Mouse (Mus musculus) left cerebral cortex, postnatal 25 days (tissue): ENCODE results near the gene Coch. TPM values are rescaled to one million over a fixed set of nuclear protein-coding genes. Genes with fewer than 3 reads are reported as not detected.
"Not testable (repeated sequence)": the region's sequence is repeated elsewhere in the genome, so short reads cannot be mapped to it uniquely, and the experiment has no call there.

Experiments used
- DNase-seq, 2 experiments: peaks; one replicate each; pipeline ENCODE4 v3.0.0; 2022; ENCODE audit warnings: low spot score in 2 of 2, mixed read lengths in 1 of 2
- intact Hi-C: fragments of 180-260 bp; cut with DNase I; formaldehyde crosslinking; loops from one replicate; pipeline ENCODE4 v1.15.1; 2025
- total RNA-seq, 2 experiments: library from RNA; stranded (reverse); gene quantifications; 2 replicates each; pipeline ENCODE4 v1.2.3; 2021

Gene Coch
- 10 to 100 TPM; 28.6 to 31.2 TPM for total RNA-seq

DNA sequence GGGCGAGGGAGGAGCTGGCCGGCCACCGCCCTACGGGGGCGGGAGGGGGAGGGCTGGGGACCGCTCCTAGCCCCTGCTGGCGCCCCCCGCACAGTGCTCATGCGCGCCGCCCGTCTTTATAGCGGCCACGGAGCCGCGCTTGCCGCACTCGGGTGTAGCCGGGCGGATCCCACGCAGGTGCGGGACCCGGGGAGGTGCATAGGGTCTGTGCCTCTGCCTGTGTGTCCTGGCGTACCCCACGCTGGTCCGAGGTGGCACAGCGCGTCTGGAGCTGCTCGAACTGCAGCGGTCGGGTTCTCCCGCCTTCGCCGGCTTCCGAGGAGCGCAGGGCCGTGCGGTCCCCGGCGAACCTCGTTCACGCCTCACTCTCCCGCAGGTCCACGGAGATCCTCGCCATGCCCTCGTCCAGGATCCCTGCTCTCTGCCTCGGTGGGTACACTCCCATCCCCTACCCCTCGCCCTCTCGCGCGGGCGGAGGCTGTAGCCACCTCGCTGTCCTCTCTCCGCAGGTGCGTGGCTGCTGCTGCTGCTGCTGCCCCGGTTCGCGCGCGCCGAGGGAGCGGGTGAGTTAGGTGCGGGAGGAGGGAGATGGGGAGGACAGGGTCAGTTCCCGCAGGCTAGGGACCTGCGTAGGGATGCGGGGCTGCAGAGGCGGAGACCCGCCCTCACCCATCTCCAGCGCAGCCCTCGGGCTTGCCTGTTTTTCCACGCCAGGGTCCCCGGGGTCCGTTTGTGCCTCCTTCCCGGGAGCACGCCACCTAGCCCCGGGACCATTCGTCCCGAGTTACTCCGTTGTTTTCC lies at the start of gene Coch:
Gene Coch (plus strand): TSS at position 113 of the 801 bp plus-strand sequence.
- intact Hi-C loops, result loop anchor here (5.0 kb wide), 1 partner anchor 101 kb away; no protein-coding TSS in a partner anchor
- peak in 1 of 2 experiments; percentile 28 for DNase-seq

DNA sequence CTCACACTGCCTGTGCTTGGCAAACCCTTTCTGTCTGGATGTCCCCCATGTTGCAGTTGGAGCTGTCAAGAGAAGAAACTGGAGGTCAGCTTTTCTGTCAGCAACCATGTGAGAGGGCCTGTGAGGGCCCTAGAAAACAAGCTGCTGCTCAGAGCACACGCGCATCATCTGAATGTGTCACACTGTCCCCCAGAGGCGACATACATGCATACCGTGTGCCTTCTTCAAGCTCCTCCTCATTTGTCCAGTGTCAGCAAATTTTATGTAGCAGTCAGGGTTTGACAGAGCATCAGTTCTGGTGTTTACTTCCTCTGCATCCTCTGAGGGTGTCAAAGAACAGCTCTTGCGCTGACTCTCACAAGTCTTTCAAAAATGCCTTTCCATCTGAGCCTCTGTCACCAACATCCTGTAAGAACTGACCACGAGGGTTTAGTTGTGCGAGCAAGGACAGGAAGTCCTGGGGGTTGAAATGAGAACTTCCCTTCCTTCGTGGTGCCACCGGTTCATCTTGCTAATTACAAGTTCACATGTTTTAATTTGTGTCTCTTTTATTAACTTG lies 49.7 kb upstream of the Coch start:
- no peak for DNase-seq
- intact Hi-C loops, result no loop called here

DNA sequence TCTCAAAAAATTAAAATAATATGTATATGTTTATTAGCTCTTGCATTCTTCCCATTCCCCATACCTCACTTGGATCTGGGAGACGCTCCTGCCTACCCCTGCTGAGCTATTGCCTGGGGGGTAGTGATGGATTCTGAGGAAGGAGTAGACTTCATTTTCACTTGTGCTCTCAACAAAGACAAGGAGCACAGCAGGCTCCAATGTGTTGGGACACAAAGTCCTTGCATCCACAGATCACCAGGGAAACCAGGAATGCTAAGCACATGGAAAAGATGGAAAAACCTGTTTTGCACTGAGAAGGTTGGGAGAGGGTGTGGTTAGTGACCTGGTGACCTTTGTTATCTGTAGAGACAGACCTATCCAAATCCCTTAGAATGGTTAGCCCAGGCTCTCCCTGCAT lies 38.1 kb upstream of the Coch start:
- DNase-seq, result no peak
- intact Hi-C loops, result no loop called here

GRCm38 (mm10) chr12:51561416-51561815 lies 31.7 kb upstream of the Coch start:
- intact Hi-C loops, result no loop called here
- no peak for DNase-seq

DNA sequence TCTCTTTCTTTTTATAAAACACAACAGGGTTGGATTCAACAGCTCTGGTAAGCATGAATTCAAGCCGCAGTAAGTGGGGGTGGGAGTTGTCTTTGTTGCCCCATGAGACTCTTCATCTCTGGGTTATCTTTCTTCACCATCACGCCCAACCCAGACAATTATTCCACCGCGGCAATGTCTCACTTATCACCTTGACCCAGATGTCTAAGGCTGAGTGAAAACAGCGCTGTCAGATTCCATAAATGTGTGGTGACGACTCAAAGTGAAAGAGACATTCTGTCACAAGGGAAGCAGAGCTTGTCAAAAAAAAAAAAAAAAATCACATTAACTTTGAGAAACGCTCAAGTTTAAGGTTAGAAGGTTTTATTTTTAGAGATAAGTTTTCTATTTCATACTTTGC lies 25.9 kb upstream of the Coch start:
- DNase-seq, result no peak
- intact Hi-C loops, result no loop called here

GRCm38 (mm10) chr12:51569472-51569871 lies 23.7 kb upstream of the Coch start:
- no peak for DNase-seq
- intact Hi-C loops, result no loop called here

DNA sequence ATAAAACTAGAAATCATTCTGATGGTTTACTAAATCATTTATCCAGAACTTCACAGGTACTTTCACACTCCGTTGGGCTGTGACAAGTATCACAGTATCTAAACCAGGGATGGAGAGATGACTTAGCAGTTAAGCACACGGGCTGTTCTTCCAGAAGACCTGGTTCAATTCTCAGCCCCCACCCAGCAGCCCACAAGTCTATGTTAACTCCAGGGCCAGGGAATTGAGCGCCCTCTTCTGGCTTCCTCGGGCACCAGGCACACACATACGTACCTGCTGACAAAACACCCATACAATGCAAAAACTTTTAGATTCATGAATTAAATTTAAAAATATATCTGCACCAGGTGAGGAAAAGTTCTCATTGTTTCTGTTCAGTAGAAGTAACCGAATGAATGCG lies 23.2 kb upstream of the Coch start:
- no peak for DNase-seq
- intact Hi-C loops, result no loop called here

DNA sequence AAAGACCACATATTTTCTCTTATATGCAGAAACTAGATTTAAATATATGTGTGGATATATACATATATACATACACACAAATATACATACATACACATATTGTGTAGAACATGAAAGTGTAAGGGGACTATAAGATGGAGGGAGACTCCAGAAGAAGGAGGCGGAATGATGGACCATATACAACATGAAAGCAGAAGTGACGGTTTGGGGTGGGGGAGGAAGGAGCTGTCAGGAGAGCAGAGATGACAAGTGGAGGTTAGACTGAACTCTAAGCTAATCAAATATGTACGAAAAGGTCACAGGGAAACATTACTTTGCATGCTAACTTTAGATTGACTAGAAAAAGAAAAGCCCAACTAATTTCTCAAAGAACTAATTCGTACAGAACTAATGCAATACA lies 20.5 kb upstream of the Coch start:
- intact Hi-C loops, result no loop called here
- DNase-seq, result no peak

DNA sequence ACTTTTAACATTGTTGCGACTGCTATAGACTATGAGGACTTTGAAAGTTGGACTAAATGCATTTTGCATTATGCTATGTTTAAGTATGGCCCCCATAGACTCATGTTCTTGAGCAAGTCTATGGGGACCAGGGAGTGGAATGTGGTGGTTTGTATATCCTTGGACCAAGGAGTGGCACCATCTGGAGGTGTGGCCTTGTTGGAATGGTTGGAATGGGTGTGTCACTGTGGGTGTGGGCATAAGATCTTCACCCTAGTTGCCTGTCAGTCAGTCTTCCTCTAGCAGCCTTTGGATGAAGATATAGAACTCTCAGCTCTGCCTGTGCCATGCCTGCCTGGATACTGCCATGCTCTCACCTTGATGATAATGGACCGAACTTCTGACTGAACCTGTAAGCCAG lies 15.3 kb upstream of the Coch start:
- intact Hi-C loops, DNase-seq: not testable (repeated sequence)

- DNase-seq, result no peak
- intact Hi-C loops, result no loop called here
These were observed 3.9 kb upstream of the Coch start for GRCm38 (mm10) chr12:51589263-51589662.

- intact Hi-C loops, result loop anchor here (5.0 kb wide), 1 partner anchor 100 kb away; no protein-coding TSS in a partner anchor
- DNase-seq, result peak in 1 of 2 experiments; percentile 35
These were observed 1.2 kb upstream of the Coch start for GRCm38 (mm10) chr12:51591921-51592320.

- intact Hi-C loops, result loop anchor here (5.0 kb wide), 1 partner anchor 101 kb away; no protein-coding TSS in a partner anchor
- DNase-seq, result no peak
These were observed 283 bp upstream of the Coch start for GRCm38 (mm10) chr12:51592888-51593228.

GRCm38 (mm10) chr12:51594030-51594470 lies 909 bp downstream of the Coch start:
- intact Hi-C loops, result loop anchor here (5.0 kb wide), 1 partner anchor 102 kb away; no protein-coding TSS in a partner anchor
- DNase-seq, result no peak

DNA sequence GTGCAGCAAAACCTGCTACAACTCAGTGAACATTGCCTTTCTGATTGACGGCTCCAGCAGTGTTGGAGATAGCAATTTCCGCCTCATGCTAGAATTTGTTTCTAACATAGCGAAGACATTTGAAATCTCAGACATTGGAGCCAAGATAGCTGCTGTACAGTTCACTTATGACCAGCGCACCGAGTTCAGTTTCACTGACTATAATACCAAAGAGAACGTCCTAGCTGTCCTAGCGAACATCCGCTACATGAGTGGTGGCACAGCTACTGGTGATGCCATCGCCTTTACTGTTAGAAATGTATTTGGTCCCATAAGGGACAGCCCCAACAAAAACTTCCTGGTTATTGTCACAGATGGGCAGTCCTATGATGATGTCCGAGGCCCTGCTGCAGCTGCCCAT lies 10.2 kb downstream of the Coch start:
- intact Hi-C loops, result no loop called here
- DNase-seq, result no peak

DNA sequence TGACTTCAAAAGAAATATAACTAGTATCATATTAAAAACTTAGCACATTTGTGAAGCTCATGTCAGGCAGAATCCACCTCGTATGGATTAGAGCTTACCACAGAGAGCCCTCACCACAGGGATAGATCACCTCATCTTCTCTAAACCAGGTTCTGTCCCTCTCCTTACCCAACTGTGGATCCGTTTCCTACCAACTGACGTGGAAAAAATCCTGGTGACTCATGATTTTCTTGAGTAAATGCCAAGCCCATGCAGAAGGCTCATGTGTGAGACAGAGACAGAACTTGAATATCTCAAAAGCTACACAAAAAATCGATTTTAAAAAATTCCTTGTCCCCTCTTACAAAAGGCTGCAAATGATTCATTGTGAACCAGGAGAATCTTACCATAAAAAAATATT lies 13.0 kb downstream of the Coch start:
- peak in 1 of 2 experiments; percentile 41 for DNase-seq
- intact Hi-C loops, result no loop called here

GRCm38 (mm10) chr12:51612361-51612760 lies 19.2 kb downstream of the Coch start:
- DNase-seq, result no peak
- intact Hi-C loops, result no loop called here

- DNase-seq, result no peak
- intact Hi-C loops, result loop anchor here (5.0 kb wide), 1 partner anchor 218 kb away; no protein-coding TSS in a partner anchor
These were observed 27.4 kb downstream of the Coch start for GRCm38 (mm10) chr12:51620572-51620971.

GRCm38 (mm10) chr12:51621161-51621560 lies 28.0 kb downstream of the Coch start:
- intact Hi-C loops, result loop anchor here (5.0 kb wide), 1 partner anchor 219 kb away; no protein-coding TSS in a partner anchor
- DNase-seq, result no peak

DNA sequence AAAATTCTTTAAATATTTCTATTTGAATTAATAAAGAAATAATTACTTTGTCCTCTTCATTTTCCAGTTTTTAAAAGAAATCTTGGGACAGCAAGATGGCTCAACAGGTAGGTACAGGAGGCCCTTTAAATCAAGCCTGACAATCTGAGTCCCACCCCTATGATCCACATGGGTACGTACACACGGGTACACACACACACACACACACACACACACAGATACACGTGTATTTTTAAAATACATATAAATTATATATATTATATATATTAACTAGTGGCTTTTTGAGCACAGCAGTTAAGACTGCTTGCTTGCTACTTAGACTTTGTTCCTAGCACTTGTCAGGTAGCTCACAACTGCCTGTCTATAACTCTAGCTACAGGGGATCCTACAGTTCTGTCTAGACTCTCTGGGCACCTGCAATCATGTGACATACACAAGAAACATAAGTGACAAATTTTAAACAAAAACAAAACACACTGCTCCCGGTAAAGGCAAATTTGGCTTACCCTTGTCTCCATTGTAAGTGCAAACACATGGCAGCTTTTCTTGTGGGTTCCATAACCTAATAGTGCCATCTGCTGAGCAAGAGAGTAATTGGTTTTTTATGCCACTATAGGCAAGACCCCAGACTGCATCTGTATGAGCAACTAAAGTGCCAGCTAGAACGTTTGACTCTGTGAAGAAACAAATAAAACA lies 29.7 kb downstream of the Coch start:
- DNase-seq, result peak in 1 of 2 experiments; percentile 44
- intact Hi-C loops, result loop anchor here (5.0 kb wide), 1 partner anchor 221 kb away; no protein-coding TSS in a partner anchor

DNA sequence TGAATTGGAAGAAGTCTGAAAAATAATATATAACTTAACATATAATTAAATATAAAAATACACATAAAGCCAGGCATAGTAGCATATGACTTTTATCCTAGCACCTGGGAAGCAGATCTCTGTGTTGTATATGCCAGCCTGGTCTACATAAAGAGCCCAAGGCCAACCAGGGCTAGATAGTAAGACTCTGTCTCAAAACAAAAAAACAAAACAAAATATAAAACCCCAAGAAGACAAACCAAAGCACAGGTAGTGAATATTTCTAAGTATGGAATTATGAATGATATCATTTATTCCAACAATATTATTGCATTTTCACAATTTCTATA lies 30.2 kb downstream of the Coch start:
- intact Hi-C loops, result loop anchor here (5.0 kb wide), 1 partner anchor 221 kb away; no protein-coding TSS in a partner anchor
- no peak for DNase-seq
